Mouse (Mus musculus): ENCODE results near the gene Babam1.

DNA sequence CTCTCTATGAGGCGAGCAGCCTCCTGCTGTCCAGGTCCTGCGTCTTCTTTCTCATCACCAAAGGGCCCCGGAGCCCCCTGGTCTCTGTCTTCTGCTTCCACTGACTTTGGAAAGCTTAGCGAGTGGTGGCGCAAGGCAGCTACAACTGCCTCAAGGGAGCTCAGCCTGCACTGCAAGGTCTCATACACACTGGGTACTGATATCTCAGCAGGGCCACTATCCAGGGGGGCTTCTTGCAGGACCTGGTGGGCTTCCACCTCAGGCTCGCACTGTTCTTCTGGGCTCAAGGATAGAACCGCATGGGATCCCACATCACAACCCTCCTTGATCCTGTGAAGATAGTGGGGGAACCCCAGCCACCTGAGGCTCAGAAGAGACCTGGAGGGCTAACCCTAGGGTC is 2.2 kb upstream of the Babam1 start:
- no peak for TF ChIP-seq MYOD1 (IDR thresholded peaks at IDR 0.05; ENCODE audit: control insufficient read depth, insufficient read length, low read depth)
- TF ChIP-seq MYOG (IDR thresholded peaks at IDR 0.05; ENCODE audit: control insufficient read depth, extremely low read depth, insufficient read length), result no peak
- no peak for TF ChIP-seq CEBPB (IDR thresholded peaks at IDR 0.05; ENCODE audit: low read depth)
- TF ChIP-seq CTCF (IDR thresholded peaks at IDR 0.05; ENCODE audit: control insufficient read depth, insufficient read depth, insufficient read length), result no peak
- TF ChIP-seq MAX (IDR thresholded peaks at IDR 0.05), result no peak
- TF ChIP-seq USF1 (IDR thresholded peaks at IDR 0.05; ENCODE audit: low read depth), result no peak
- TF ChIP-seq FOSL1 (IDR thresholded peaks at IDR 0.05; ENCODE audit: insufficient read depth, low read length, poor library complexity, severe bottlenecking), result no peak
